Mouse (Mus musculus): ENCODE data around the gene Sept9. TPM values are rescaled to one million over a fixed set of nuclear protein-coding genes. Genes with fewer than 3 reads are reported as not detected.

The Sept9 gene
- total RNA-seq, 2 experiments from 2014 or later = 11.5 to 13.6 TPM

GRCm38 (mm10) chr11:117245041-117245725, 45.7 kb downstream of the Sept9 start:
- Histone ChIP-seq H3K4me3 (no peak overlapping the region), H3K27ac (peak overlapping the region; percentile 81)
- TF ChIP-seq CTCF (IDR thresholded peaks at IDR 0.05) = no peak
- no peak for DNase-seq
- intact Hi-C loops (cut with DNase I) = no loop called here

- no peak for DNase-seq
- intact Hi-C loops (cut with DNase I) = loop anchor here (2.0 kb wide), 1 partner anchor 19 kb away; no protein-coding TSS in a partner anchor
- Histone ChIP-seq H3K4me3 (no peak overlapping the region), H3K27ac (peak overlapping the region; percentile 81)
- TF ChIP-seq CTCF (IDR thresholded peaks at IDR 0.05) = no peak
Observed at GRCm38 (mm10) chr11:117245846-117246245, 46.4 kb downstream of the Sept9 start.

- intact Hi-C loops (cut with DNase I) = loop anchor here (2.0 kb wide), 1 partner anchor 19 kb away; no protein-coding TSS in a partner anchor
- peak overlapping the region; percentile 81 for H3K27ac ChIP-seq
- no peak overlapping the region for H3K4me3 ChIP-seq
- no peak for DNase-seq
- no peak for TF ChIP-seq CTCF (IDR thresholded peaks at IDR 0.05)
Observed at GRCm38 (mm10) chr11:117246286-117246685, 46.8 kb downstream of the Sept9 start.

- intact Hi-C loops (cut with DNase I) = loop anchor here (2.0 kb wide), 1 partner anchor 18 kb away; no protein-coding TSS in a partner anchor
- peak overlapping the region; percentile 81 for H3K27ac ChIP-seq
- H3K4me3 ChIP-seq = no peak overlapping the region
- DNase-seq = peak; percentile 68
- TF ChIP-seq CTCF (IDR thresholded peaks at IDR 0.05) = no peak
Observed at GRCm38 (mm10) chr11:117246981-117247431, 47.5 kb downstream of the Sept9 start.

GRCm38 (mm10) chr11:117247541-117247940, 48.1 kb downstream of the Sept9 start:
- intact Hi-C loops (cut with DNase I) = loop anchor here (2.0 kb wide), 1 partner anchor 17 kb away; no protein-coding TSS in a partner anchor
- peak overlapping the region; percentile 81 for H3K27ac ChIP-seq

GRCm38 (mm10) chr11:117248734-117249248, 49.3 kb downstream of the Sept9 start:
- intact Hi-C loops (cut with DNase I) = no loop called here
- no peak for DNase-seq
- Histone ChIP-seq H3K4me3 (no peak overlapping the region), H3K27ac (peak overlapping the region; percentile 81)
- no peak for TF ChIP-seq CTCF (IDR thresholded peaks at IDR 0.05)

More at GRCm38 (mm10) chr11:117247541-117247940, 48.1 kb downstream of the Sept9 start:
- H3K4me3 ChIP-seq = no peak overlapping the region
- TF ChIP-seq CTCF (IDR thresholded peaks at IDR 0.05) = no peak
- DNase-seq = no peak

- no peak for TF ChIP-seq CTCF (IDR thresholded peaks at IDR 0.05)
- intact Hi-C loops (cut with DNase I) = no loop called here
- peak overlapping the region; percentile 81 for H3K27ac ChIP-seq
- no peak overlapping the region for H3K4me3 ChIP-seq
- no peak for DNase-seq
Observed at GRCm38 (mm10) chr11:117249282-117249984, 50.0 kb downstream of the Sept9 start.

GRCm38 (mm10) chr11:117249985-117250928, 50.8 kb downstream of the Sept9 start:
- no peak for DNase-seq
- no peak for TF ChIP-seq CTCF (IDR thresholded peaks at IDR 0.05)
- Histone ChIP-seq H3K27ac (no peak overlapping the region), H3K4me3 (no peak overlapping the region)
- intact Hi-C loops (cut with DNase I) = no loop called here

- Histone ChIP-seq H3K4me3 (no peak overlapping the region), H3K27ac (no peak overlapping the region)
- intact Hi-C loops (cut with DNase I) = no loop called here
- DNase-seq = no peak
- TF ChIP-seq CTCF (IDR thresholded peaks at IDR 0.05) = no peak
Observed at GRCm38 (mm10) chr11:117251755-117252154, 52.3 kb downstream of the Sept9 start.

- TF ChIP-seq CTCF (IDR thresholded peaks at IDR 0.05) = no peak
- Histone ChIP-seq H3K27ac (no peak overlapping the region), H3K4me3 (no peak overlapping the region)
- intact Hi-C loops (cut with DNase I) = no loop called here
- no peak for DNase-seq
Observed at GRCm38 (mm10) chr11:117252846-117253245, 53.4 kb downstream of the Sept9 start.

GRCm38 (mm10) chr11:117254161-117255107, 55.0 kb downstream of the Sept9 start:
- intact Hi-C loops (cut with DNase I) = no loop called here
- no peak overlapping the region for H3K4me3 ChIP-seq
- DNase-seq = no peak
- no peak overlapping the region for H3K27ac ChIP-seq
- no peak for TF ChIP-seq CTCF (IDR thresholded peaks at IDR 0.05)
